Mouse (Mus musculus) myocyte (in vitro differentiated cells): ENCODE results near the gene Ap2a1.

Source experiments
- CEBPB ChIP-seq: IDR thresholded peaks from 2 replicates; pipeline ENCODE4 v1.6.1; 2011; ENCODE audit warnings: mild to moderate bottlenecking, moderate library complexity; ENCODE audit not compliant: poor library complexity, insufficient read depth, severe bottlenecking
- E2F4 ChIP-seq: IDR thresholded peaks from one replicate; pipeline ENCODE4 v1.6.1; 2011; ENCODE audit warnings: mild to moderate bottlenecking, control low read depth, moderate library complexity; ENCODE audit not compliant: insufficient read depth
- MAX ChIP-seq: IDR thresholded peaks from one replicate; pipeline ENCODE4 v1.6.1; 2011; ENCODE audit warnings: low read depth, mild to moderate bottlenecking, control low read depth
- MYOD1 ChIP-seq, 3 experiments: IDR thresholded peaks; one replicate each; pipeline ENCODE4 v1.6.1; 2011; ENCODE audit warnings: control low read depth in 2 of 3, low read depth in 2 of 3, mild to moderate bottlenecking in 2 of 3, moderate library complexity in 1 of 3; ENCODE audit not compliant: insufficient read length in 2 of 3, control insufficient read depth in 1 of 3
- POLR2A ChIP-seq: IDR thresholded peaks from one replicate; pipeline ENCODE4 v1.6.1; 2011; ENCODE audit warnings: low read depth, mild to moderate bottlenecking, control low read depth, moderate library complexity; ENCODE audit not compliant: insufficient read length
- POLR2AphosphoS2 ChIP-seq: IDR thresholded peaks from one replicate; pipeline ENCODE4 v1.6.1; 2011; ENCODE audit warnings: low read depth, control low read depth; ENCODE audit not compliant: insufficient read length
- REST ChIP-seq: IDR thresholded peaks from one replicate; pipeline ENCODE4 v1.6.1; 2011; ENCODE audit warnings: mild to moderate bottlenecking, control low read depth, moderate library complexity; ENCODE audit not compliant: insufficient read depth, insufficient read length
- TCF12 ChIP-seq: IDR thresholded peaks from one replicate; pipeline ENCODE4 v1.6.1; 2011; ENCODE audit warnings: mild to moderate bottlenecking, control low read depth; ENCODE audit not compliant: poor library complexity, insufficient read depth, severe bottlenecking
- USF1 ChIP-seq: IDR thresholded peaks from one replicate; pipeline ENCODE4 v1.6.1; 2011; ENCODE audit warnings: low read depth, mild to moderate bottlenecking, control low read depth, moderate library complexity

DNA sequence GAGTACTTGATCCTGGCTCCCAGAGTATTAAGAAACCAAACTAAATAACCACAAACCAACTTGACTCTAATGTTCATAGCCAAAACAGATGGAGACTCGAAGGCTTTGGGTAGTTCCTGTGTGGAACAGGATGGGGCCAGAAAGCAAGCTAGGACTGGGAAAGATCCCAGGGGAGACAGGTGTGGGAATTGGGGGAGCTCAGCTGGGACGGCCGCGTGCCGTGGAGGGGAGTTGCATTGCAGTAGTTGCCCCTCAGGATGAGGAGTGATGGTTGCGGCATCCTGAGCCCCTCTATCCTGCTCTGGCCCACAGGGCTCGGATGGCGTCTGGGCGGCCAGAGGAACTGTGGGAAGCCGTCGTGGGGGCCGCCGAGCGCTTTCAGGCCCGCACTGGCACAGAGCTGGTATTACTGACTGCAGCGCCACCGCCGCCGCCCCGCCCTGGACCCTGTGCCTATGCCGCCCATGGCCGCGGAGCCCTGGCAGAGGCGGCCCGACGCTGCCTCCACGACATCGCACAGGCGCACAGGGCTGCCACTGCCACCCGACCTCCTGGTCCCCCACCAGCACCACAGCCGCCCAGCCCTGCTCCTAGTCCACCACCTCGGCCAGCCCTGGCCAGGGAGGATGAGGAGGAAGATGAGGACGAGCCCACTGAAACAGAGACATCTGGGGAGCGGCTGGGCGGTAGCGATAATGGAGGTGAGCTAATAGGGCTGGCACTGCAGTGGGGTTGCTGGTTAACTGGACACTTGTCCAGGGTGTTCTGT lies 76.9 kb downstream of the Ap2a1 start:
- TF ChIP-seq POLR2A: no peak
- TF ChIP-seq MYOD1 (IDR thresholded peaks at IDR 0.05; ENCODE audit: control insufficient read depth in 1 of 3, insufficient read length in 2 of 3, low read depth in 2 of 3): no peak
- no peak for TF ChIP-seq REST
- no peak for TF ChIP-seq USF1
- peak; percentile 35 for TF ChIP-seq POLR2AphosphoS2
- TF ChIP-seq CEBPB: no peak
- TF ChIP-seq TCF12: no peak
- TF ChIP-seq E2F4: no peak
- no peak for TF ChIP-seq MAX
